Mouse (Mus musculus): Measurements from ENCODE around the gene Gsc2. TPM values are rescaled to one million over a fixed set of nuclear protein-coding genes. Genes with fewer than 3 reads are reported as not detected.

Gsc2 gene
- total RNA-seq, 2 experiments from 2014 or later: not detected

DNA sequence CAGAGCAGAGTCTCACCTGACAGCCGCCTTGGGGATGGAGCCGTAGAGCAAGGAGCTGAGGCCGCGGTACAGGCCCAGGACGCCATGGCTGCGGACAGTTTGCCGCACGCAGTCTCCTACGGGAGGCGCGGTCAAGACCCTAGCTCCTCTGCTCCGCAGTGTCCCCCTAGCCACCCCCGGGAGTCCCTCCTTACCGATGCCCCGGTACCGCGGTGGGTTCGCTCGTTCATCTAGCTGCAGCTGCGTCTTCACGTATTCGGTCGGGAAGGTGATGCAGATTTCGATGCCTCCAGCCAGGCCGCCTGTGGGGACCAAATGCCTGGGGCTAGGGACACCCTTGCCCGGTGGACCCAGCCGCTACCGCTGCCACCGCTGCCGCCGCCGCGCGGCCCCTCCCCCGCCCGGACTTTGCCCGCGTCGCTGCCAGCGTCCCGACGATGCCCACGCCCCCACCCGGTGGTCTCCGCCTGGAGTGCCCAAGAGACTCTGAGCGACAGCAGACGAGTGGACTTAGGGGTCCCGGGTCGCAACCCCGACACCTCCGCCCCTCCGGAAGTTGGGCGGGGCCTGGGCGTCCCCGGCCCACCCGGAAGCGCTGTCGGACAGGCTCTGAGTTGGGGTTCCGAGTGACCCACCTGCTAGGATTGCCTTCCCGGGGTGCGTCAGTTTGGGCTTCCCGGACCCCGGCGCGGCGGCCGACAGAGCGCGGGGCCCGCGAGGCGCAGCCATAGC, 12.7 kb upstream of the Gsc2 start:
- no peak for DNase-seq (ENCODE audit: low spot score)

DNA sequence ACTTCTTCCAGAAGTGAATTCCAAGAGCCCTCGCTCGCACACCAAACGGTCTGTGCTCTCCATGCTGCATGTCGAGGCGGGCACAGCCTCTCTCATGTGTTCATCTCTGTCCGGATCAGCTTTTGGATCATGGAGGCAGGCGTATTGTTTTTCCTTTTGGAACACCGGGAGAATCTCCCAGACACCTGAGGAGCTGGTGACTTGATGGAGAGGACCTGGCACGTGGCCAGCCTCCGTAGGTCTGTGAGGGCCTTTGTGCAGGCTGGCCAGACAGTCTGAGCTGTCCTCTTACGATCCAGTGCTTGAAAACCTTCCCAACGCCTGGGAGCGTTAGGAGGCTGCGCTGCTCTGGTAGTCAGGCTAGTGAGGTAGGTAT, 7.3 kb upstream of the Gsc2 start:
- DNase-seq (ENCODE audit: low spot score): peak; percentile 25

DNA sequence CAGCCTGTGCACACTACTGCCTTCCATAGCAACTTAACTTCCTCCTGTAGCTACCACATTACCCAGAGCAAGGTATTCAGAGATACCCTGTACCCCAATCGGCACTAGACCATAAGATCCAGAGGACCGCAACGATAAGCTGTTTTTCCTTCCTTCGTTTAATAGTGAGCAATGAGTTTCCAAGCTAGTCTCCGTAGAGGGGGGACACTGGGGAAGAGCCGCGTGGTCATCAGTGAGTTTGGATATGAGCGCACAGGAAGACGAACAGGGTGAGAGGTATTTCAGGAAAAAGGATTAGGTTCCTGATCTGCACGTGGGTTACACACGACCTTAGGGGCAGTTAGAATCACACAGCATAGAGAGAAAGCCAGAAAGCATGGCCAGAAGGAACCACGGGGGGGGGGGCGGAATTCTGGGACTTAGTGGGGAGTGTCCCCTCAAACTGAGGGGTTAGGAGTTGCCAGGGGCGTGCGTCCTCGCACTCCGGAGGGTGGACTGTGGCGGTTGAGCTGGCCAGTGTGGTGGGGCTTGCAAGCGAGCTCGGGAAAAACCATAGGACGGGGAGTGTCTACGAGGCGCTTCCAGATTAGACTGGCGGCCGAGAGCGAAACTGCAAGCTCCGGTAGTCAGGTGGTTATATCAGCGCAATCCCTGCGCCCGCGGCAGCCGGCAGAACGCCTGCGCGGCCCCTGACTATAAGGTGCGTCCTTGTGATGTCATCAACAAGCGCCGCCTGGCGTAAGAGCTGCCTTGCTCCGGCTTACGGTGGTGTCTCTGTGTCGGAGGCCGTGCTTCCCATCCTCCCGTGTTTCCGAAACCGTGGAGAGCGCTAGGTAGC, 6.7 kb upstream of the Gsc2 start:
- DNase-seq (ENCODE audit: low spot score): peak; percentile 95

DNA sequence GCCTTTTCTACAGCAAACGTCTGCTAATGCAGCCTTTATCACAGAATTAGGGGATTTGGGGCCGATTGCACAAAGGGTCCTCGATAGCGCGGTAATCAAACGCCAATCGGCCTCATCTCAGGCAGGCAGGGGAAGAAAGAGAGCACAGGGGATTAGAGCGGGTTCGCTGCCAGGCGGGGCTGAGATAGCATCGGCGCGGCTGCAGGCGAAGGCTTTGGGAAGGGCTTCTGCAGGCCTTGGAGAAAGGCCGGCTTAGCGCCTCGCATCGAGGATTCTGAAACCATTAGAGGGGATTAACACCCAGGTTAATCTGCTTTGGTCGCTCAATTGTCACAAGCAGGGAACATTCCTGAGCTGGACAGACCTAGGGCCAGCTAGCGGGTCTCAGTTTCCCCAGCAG, 5.7 kb upstream of the Gsc2 start:
- DNase-seq (ENCODE audit: low spot score): no peak

- peak; percentile 93 for DNase-seq (ENCODE audit: low spot score)
These were observed 3.7 kb downstream of the Gsc2 start, which contains the start of gene Ess2 for GRCm38 (mm10) chr16:17911052-17911595. Gene Ess2 (minus strand): TSS chr16:17911348.

GRCm38 (mm10) chr16:17898462-17898861, 16.4 kb downstream of the Gsc2 start, which contains the start of the genes Dgcr2 and Tssk2:
Gene Dgcr2 (minus strand): TSS chr16:17898562.
Gene Tssk2 (plus strand): TSS chr16:17898637.
- DNase-seq (ENCODE audit: low spot score): no peak

DNA sequence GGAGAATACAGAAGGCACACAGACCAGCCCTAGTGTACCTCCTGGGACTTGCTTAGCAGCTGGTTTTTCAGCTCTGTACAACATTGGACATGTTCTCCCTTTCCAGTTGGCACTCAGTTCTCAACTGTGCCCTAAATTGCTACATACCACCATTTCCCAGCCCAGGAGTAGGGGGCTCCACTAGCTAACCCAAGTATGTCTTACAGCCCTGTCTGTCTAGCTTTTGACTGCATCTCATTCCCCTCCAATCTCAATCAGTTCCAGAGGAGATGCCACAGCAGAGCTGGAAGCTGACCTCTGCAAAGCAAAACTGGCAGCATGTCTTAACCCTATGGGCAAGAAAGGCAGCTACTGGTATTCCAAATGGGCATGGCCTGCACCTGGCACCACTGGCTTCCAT, 18.8 kb downstream of the Gsc2 start:
- no peak for DNase-seq (ENCODE audit: low spot score)

DNA sequence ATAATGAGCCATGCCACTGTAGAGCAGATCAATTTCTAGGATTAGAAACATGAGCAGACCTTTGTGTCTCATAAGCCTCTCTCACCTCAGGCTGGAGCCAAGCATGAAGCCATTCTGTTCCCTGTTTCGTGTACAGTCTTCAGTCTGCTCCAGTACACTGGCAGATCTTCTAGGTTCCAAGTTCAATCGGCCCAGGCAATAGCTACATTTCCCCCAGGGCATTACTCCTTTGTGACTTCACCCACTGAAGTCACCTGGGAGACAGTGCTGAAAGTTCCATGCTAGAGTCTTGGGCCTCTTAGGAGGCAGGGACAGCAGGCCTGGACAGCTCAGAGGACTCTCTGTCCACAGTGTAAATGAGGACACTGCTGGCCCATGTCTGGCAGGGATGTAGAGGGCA, 20.9 kb downstream of the Gsc2 start, which contains the start of gene Tssk1:
Gene Tssk1, plus strand, starts transcription at position 301 of the 400 bp plus-strand sequence.
- no peak for DNase-seq (ENCODE audit: low spot score)

GRCm38 (mm10) chr16:17892606-17893005, 22.3 kb downstream of the Gsc2 start:
- DNase-seq (ENCODE audit: low spot score): no peak

- peak; percentile 99 for DNase-seq (ENCODE audit: low spot score)
These were observed 23.3 kb downstream of the Gsc2 start, which contains the start of gene Gm20518 for GRCm38 (mm10) chr16:17891567-17891959. Gene Gm20518 (minus strand): TSS chr16:17891671.

GRCm38 (mm10) chr16:17890917-17891566, 23.8 kb downstream of the Gsc2 start:
- peak; percentile 81 for DNase-seq (ENCODE audit: low spot score)

- DNase-seq (ENCODE audit: low spot score): no peak
These were observed 24.5 kb downstream of the Gsc2 start for GRCm38 (mm10) chr16:17890342-17890727.

DNA sequence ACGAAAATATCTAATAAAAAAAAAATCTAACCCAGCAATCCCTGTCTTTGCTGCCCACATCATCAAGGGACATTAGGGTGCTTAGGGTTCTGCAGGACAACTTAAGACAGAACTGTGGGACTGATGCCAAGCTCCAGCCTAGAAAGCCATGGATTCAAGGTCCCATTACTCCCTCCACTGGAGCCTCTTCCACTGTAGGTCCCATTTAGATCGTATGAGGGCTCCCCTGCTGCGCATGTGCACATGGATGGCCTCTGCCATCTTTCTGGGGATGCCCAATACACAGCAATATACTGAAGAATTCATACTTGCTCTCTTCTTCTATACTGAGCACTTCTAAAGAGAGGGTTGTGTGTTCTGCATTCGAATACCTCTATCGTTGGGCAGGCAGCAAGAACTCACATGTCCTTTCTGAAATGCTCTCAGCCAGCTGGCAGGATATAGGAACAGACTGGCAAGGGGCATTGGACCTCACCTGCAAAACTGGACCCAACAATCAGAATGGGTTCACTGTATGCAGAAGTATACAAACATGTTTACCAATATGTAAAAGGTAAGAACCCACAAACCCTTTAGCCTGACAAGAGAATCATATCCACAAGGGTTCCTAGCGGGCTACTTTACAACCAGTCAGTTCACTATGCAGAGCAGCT, 25.0 kb downstream of the Gsc2 start:
- DNase-seq (ENCODE audit: low spot score): no peak

DNA sequence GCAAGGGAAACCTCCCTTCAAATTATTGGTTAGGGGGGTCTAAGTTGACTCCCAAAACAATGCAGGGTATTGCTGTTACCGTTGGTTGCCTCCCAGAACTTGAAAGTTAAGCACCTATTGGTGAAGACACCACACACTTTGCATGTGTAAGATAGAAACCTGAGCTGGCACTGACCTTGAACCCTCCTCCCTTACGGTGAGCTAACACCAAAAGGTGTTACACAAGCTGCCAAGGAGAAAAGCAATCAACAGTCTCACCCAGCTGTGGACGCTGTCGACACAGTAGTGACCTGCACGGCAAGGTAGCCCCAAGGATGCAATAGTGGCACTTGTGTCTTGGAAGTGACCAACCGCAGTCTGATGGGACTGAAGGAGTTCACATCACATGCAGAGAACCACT, 30.7 kb downstream of the Gsc2 start:
- no peak for DNase-seq (ENCODE audit: low spot score)

- no peak for DNase-seq (ENCODE audit: low spot score)
These were observed 32.7 kb downstream of the Gsc2 start for GRCm38 (mm10) chr16:17882196-17882595.

DNA sequence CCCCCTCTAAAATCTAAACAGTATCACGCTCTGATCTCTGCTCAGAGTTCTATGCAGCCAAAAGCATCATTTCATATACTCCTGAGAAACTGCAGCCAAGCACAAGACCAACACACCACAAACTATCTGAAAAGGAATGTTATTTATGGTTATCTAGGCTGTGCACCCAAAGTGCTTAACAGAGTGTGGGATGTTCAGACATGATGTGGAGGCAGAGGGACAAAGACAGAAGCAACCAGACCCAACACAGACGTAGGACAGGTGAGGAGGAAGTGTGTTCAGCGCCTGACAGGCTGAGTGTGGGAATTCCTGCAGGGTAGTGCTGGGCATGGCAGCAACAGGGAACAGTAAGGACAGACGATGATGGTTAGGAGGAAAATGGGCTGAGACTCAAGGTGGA, 35.3 kb downstream of the Gsc2 start:
- no peak for DNase-seq (ENCODE audit: low spot score)

DNA sequence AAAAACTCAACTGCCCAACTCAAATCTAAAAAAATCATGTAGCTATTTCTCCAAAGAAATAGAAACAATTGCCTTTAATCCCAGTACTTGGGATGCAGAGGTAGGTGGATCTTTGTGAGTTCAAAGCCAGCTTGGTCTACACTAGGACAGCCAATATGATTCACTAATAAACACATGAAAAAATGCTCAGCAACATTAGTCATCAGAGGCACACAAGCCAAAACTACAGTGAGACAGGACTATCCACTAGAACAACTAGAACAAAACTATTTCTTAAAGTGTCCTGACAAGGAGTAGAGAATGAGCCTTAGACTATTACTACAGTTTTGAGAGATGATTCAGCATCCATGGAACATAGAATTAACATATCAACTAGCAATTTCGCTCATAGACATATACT, 38.8 kb downstream of the Gsc2 start:
- no peak for DNase-seq (ENCODE audit: low spot score)

DNA sequence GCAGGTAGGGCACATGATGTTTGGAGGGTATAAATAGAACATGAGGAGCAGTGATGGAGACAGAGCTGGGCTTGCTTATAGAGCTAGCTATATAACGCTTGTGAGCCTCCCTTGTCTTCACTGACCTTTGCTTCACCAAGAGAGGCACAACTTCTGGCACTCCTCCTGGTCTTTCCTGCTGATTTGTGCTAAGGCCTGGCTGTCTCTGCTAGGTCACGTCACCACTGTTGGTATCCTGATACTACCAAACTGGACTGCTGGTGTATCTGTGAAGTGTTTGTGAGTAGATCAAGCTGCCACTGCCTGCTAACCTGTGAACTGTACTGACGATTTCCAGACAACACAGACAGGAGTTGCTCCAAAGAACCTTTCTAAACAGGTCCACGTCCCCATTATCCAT, 39.7 kb downstream of the Gsc2 start:
- peak; percentile 25 for DNase-seq (ENCODE audit: low spot score)

- DNase-seq (ENCODE audit: low spot score): no peak
These were observed 41.9 kb downstream of the Gsc2 start for GRCm38 (mm10) chr16:17872995-17873394.

DNA sequence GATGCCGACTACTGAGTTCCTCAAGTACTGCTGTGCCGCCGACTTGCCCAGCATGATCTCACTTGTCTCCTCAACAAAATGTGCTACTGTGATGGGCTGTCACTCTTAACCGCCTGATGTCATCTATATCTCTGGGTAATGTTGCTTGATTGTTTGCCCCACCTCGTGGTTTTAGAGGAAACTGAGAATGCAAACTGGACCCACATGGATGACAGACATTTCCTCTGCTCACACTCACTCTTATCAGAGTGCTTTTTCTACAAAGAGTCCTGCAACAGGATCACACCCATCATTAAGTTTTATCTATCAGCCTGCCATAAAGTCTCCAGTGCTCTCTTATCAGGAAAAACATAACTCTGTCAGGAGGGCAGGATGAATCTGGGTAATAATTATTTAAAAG, 43.6 kb downstream of the Gsc2 start:
- DNase-seq (ENCODE audit: low spot score): no peak

DNA sequence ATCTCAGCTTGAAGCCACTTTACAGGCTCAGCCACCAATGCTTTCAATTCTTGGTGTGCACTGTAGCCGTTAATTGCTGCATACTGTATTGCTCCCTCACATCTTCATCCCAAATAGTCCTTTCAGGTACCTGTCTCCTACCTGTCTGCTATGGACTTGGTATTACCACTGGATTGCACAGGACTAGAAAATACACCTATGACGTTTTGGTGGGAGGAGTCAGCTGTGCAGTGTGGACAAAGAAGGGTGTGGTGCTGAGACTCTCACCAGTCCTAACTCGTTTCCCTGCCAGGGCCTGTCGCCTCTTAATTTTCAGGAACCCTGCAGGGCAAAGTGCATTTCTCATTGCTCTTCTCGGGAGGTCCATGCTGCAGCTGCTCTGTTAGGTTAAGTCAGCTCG, 49.1 kb downstream of the Gsc2 start:
- no peak for DNase-seq (ENCODE audit: low spot score)
